Mouse (Mus musculus): ENCODE measurements around the gene Arl4a. TPM values are rescaled to one million over a fixed set of nuclear protein-coding genes. Genes with fewer than 3 reads are reported as not detected.

The Arl4a gene
- total RNA-seq, 1 experiment from 2014 or later: 59.3 TPM

GRCm38 (mm10) chr12:39959166-39959565 is 78.7 kb downstream of the Arl4a start:
- no peak for DNase-seq

GRCm38 (mm10) chr12:39957931-39958671 is 79.7 kb downstream of the Arl4a start:
- peak; percentile 50 for DNase-seq

GRCm38 (mm10) chr12:39956396-39956795 is 81.4 kb downstream of the Arl4a start:
- DNase-seq: peak; percentile 45

Other genes starting within 250 kb of the Arl4a start
- 1.2 and 1.6 TPM in 2 replicates for gene Scin, start 96.2 kb upstream of the Arl4a start, total RNA-seq (2021)
- 0.43 TPM in 1 of 2 replicates, not detected in the other for gene Lsmem1, start 161.5 kb upstream of the Arl4a start, total RNA-seq (2021)
- 118 and 133 TPM in 2 replicates for gene Ifrd1, start 210.5 kb upstream of the Arl4a start, total RNA-seq (2021)